Mouse (Mus musculus): ENCODE data around the gene Ptbp1. TPM values are rescaled to one million over a fixed set of nuclear protein-coding genes. Genes with fewer than 3 reads are reported as not detected.

Gene Ptbp1
- polyA plus RNA-seq, 1 experiment from 2014 or later: 202 TPM

- ATAC-seq (ENCODE audit: low FRiP score, low read depth): peak; percentile 38
- Histone ChIP-seq H3K27me3 (no peaks in the 10 kb centered on the region), H3K36me3 (peaks cover 17% of the 10 kb centered on the region), H3K27ac (replicated peaks) (peak overlapping the region; percentile 99), H3K9ac (replicated peaks) (peak overlapping the region; percentile 78), H3K9me3 (no peaks in the 10 kb centered on the region), H3K4me1 (peaks cover 54% of the 10 kb centered on the region), H3K4me2 (replicated peaks) (peak overlapping the region; percentile 100), H3K4me3 (peak overlapping the region; percentile 99)
- under 1% methylated on average over 15 of the region's 15 CpGs for WGBS
Measured at GRCm38 (mm10) chr10:79853392-79853791, 835 bp upstream of the Ptbp1 start.

DNA sequence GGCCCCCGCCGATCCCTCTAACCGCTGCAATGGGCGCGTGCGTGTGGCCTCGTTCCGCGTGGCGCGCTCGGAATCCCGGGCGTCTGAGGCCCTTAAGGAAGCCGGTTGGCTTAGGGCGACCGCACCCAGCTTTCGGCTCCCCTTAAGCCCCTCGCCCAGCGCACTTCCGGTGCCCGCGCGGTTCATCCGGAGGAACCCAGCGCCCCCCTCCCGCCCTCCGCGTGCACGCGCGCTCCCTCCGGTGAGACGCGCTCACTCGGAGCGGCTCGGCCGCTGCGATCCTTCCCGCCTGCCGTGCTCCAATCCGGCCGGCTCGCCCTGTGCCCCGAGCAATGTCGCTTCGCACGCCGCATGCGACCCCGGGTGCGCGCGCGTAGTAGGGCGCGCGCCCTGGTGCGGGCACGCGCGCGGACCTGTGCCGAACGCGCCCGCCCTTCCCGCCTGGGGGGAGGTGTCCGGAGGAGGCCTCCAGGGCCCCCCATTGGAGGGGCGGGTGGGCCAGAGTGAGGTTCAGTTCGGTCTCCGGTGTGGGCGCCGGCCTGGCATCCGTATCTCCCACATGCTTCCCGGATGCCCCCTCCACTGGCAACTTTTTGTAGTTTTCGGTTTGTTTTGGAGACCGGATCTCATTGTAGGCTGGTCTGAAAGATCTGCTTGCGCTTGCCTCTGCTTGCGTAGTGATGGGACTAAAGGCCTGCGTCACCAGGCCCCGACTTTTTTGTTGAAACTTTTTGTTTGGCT, 744 bp downstream of the Ptbp1 start:
- Histone ChIP-seq H3K27ac (replicated peaks) (peak overlapping the region; percentile 100), H3K4me3 (peak overlapping the region; percentile 99), H3K9ac (replicated peaks) (peak overlapping the region; percentile 98), H3K4me1 (peaks cover 61% of the 10 kb centered on the region), H3K36me3 (peaks cover 33% of the 10 kb centered on the region), H3K27me3 (no peaks in the 10 kb centered on the region), H3K9me3 (no peaks in the 10 kb centered on the region), H3K4me2 (replicated peaks) (peak overlapping the region; percentile 100)
- ATAC-seq (ENCODE audit: low FRiP score, low read depth): peak; percentile 35
- whole genome bisulfite sequencing: under 1% methylated on average over 82 of the region's 83 CpGs

DNA sequence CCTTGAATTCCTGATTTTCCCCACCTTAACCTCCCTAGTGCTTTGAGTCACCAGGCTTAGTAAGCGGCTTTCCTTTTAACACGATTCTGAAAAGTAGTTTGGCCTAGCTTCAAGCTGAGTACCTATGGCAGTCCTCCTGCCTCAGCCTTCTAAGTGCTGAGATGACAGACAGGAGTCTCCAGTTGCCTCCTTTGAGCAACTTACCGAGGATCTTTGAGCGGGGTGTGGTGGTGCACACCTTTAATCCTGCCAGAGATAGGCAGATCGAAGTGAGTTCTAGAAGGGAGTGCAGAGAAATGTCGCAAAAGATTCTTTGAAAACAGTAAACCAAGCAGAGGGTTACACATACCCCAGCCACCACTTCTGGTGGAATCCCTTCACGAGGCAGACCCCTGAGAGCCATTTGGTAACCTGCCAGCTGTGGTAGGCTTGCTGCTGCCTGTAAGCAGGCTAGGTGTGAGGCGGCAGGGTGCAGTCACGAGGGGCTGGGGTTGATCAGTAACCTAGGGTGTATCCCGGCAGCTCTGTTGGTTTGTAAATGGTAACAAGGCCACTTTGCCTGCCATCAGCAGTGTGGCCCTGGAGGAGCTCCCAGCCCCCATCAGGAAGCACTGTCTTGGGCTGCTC, 1.4 kb downstream of the Ptbp1 start:
- Histone ChIP-seq H3K4me2 (replicated peaks) (peak overlapping the region; percentile 100), H3K27me3 (no peaks in the 10 kb centered on the region), H3K4me3 (peak overlapping the region; percentile 99), H3K27ac (replicated peaks) (peak overlapping the region; percentile 100), H3K9ac (replicated peaks) (peak overlapping the region; percentile 98), H3K36me3 (peaks cover 40% of the 10 kb centered on the region), H3K4me1 (peaks cover 61% of the 10 kb centered on the region), H3K9me3 (no peaks in the 10 kb centered on the region)
- no peak for ATAC-seq (ENCODE audit: low FRiP score, low read depth)
- WGBS: 6% methylated on average over 10 of the region's 10 CpGs

DNA sequence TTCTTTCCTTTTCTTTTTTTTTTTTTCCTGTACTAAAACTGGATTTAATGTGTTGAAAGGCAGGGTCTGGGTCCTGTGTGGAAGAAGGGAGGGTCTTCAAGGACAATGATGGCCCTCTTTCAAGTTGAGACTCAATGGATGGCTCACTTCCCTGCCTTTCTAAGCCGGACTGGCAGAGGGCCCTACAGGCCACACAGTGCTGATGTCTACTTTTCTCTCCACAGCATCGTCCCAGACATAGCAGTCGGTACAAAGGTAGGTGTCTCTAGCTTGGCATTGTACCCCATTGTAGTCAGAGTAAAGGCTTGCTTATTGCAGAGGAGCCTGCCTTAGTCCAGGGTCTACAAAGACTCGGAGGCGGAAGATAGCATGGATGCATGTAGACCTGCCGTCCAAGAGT, 2.1 kb downstream of the Ptbp1 start:
- H3K27ac ChIP-seq (replicated peaks): peak overlapping the region; percentile 56; the same call in 1 of the 2 replicates
- peak overlapping the region; percentile 99 for H3K4me3 ChIP-seq
- H3K27me3 ChIP-seq: no peaks in the 10 kb centered on the region
- no peak for ATAC-seq (ENCODE audit: low FRiP score, low read depth)
- H3K9me3 ChIP-seq: no peaks in the 10 kb centered on the region
- H3K36me3 ChIP-seq: peaks cover 46% of the 10 kb centered on the region
- peaks cover 57% of the 10 kb centered on the region for H3K4me1 ChIP-seq
- peak overlapping the region; percentile 100 for H3K4me2 ChIP-seq (replicated peaks)
- 53% methylated on average over 6 of the region's 6 CpGs for WGBS
- H3K9ac ChIP-seq (replicated peaks): peak overlapping the region; percentile 98

DNA sequence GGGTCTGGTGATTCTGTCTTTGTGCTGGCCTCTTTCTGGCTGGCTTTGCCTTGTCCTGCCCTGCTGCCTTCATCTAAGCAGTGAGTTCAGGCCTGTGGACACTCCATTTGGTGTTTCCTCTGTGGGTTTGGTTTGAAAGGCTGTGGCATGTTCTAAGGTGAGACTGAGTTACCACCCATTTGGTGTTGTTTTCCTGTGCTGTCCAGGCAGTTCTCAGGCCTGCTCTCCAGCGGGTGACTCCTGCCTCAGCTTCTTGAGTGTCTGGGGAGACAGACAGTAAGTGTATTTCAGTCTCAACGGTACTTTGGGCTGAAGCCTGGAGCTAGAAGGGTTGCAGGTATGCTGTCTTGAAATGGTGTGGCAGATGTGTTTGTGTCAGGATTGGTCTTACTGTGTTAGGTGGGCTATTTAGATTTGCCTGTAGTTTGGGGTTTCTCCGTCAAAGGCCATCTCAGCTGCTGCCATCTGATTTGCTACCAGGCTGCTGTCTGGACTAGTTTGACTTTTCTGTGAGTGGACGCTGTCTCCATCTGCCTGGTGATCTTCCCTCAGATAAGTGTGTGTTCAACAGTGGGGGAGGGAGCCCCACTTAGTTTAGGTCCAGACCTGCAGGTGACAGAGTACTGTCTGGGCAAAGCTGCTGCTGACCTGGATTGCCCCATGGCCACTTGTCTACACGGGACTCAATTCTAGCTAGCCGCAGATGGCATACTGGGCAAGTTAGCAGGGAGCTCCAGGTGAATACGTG, 2.7 kb downstream of the Ptbp1 start:
- Histone ChIP-seq H3K4me3 (peak overlapping the region; percentile 99), H3K4me2 (replicated peaks) (peak overlapping the region; percentile 100), H3K27ac (replicated peaks) (peak overlapping the region; percentile 56), H3K27me3 (no peaks in the 10 kb centered on the region), H3K36me3 (peaks cover 52% of the 10 kb centered on the region), H3K9ac (replicated peaks) (peak overlapping the region; percentile 98), H3K9me3 (no peaks in the 10 kb centered on the region), H3K4me1 (peaks cover 51% of the 10 kb centered on the region)
- no peak for ATAC-seq (ENCODE audit: low FRiP score, low read depth)
- WGBS: 70% methylated on average over 7 of the region's 7 CpGs

GRCm38 (mm10) chr10:79857452-79857811, 3.2 kb downstream of the Ptbp1 start:
- Histone ChIP-seq H3K4me1 (peaks cover 45% of the 10 kb centered on the region), H3K27me3 (no peaks in the 10 kb centered on the region), H3K9ac (replicated peaks) (peak overlapping the region; percentile 98), H3K27ac (replicated peaks) (peak overlapping the region; percentile 56), H3K9me3 (no peaks in the 10 kb centered on the region), H3K4me2 (replicated peaks) (peak overlapping the region; percentile 100), H3K36me3 (peaks cover 57% of the 10 kb centered on the region), H3K4me3 (peak overlapping the region; percentile 99)
- 50% methylated on average over 4 of the region's 4 CpGs for WGBS
- no peak for ATAC-seq (ENCODE audit: low FRiP score, low read depth)

DNA sequence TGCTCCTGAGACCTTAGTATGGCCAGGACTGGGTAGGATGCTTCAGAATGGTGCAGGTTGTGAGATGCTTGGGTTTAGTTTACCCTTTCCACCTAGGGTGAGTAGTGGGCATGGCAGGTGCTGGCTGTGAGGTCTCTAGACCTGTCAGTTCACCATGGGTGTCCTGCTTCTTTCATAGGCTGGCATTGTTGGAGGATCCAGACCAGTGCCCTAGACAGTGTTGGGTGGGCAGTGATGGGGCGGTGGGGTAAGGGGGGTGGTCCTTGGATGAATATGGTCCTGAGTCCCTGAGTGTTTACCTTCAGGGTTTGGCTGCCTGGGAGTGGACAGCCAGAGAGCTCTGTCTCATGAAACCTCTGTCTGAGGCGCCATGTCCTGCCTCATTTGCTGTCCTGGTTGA, 3.7 kb downstream of the Ptbp1 start:
- H3K36me3 ChIP-seq: peaks cover 62% of the 10 kb centered on the region

GRCm38 (mm10) chr10:79858416-79859074, 4.3 kb downstream of the Ptbp1 start:
- Histone ChIP-seq H3K27me3 (no peaks in the 10 kb centered on the region), H3K4me1 (peaks cover 36% of the 10 kb centered on the region), H3K9me3 (no peaks in the 10 kb centered on the region), H3K27ac (replicated peaks) (peak overlapping the region; percentile 46; the same call in 1 of the 2 replicates), H3K9ac (replicated peaks) (peak overlapping the region; percentile 98; the same call in 1 of the 2 replicates), H3K4me2 (replicated peaks) (peak overlapping the region; percentile 100), H3K4me3 (peak overlapping the region; percentile 3; the same call in 1 of the 2 replicates), H3K36me3 (peaks cover 68% of the 10 kb centered on the region)
- no peak for ATAC-seq (ENCODE audit: low FRiP score, low read depth)
- 66% methylated on average over 17 of the region's 17 CpGs for WGBS

More for the DNA sequence above, 3.7 kb downstream of the Ptbp1 start:
- Histone ChIP-seq H3K9me3 (no peaks in the 10 kb centered on the region), H3K27me3 (no peaks in the 10 kb centered on the region), H3K4me2 (replicated peaks) (peak overlapping the region; percentile 100), H3K9ac (replicated peaks) (peak overlapping the region; percentile 98; the same call in 1 of the 2 replicates), H3K4me1 (peaks cover 41% of the 10 kb centered on the region), H3K27ac (replicated peaks) (peak overlapping the region; percentile 46), H3K4me3 (peak overlapping the region; percentile 99)
- 88% methylated on average over 2 of the region's 2 CpGs for WGBS
- no peak for ATAC-seq (ENCODE audit: low FRiP score, low read depth)

- Histone ChIP-seq H3K4me2 (replicated peaks) (no peak overlapping the region), H3K4me1 (peaks cover 36% of the 10 kb centered on the region), H3K9ac (replicated peaks) (no peak overlapping the region), H3K36me3 (peaks cover 73% of the 10 kb centered on the region), H3K27ac (replicated peaks) (no peak overlapping the region), H3K4me3 (no peak overlapping the region), H3K27me3 (no peaks in the 10 kb centered on the region), H3K9me3 (no peaks in the 10 kb centered on the region)
- WGBS: 92% methylated on average over 11 of the region's 11 CpGs
- ATAC-seq (ENCODE audit: low FRiP score, low read depth): no peak
Measured at GRCm38 (mm10) chr10:79859116-79859515, 4.9 kb downstream of the Ptbp1 start.

DNA sequence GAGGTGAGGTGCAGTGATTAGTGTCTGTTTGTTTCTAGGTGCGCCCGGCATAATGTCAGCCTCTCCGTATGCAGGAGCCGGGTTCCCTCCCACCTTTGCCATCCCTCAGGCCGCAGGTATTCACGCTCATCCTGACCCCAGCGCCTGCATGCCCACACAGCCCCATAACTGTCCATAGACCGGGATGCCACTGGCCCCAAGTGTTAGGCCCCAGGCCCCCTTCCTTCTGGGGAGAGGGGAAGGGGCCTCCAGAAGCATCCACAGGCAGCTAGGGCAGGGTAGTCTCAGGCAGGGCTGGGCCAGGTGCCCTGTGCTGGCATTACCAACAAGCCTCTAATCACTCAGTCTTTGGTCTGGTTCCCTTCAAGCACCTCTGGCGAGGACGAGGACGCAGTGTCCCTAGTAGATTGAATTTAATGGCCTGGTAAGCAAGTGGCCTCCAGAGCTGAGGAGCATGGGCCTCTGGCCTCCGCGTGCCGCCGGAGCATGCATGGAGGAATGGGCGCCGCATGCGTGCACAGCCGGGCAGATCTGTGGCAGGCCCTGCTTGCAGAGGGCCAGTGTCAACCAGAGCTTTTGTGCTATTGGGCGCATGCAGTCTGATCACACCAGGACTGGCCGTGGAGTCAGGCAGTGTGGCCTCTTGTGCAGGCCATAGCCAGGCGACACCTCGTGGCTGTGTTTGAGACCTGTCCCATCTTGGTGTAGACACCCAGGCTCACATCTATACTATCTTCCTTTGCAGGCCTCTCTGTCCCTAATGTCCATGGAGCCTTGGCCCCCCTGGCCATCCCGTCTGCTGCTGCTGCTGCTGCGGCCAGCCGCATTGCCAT, 6.1 kb downstream of the Ptbp1 start:
- no peak overlapping the region for H3K4me3 ChIP-seq
- H3K36me3 ChIP-seq: peaks cover 85% of the 10 kb centered on the region
- H3K9ac ChIP-seq (replicated peaks): no peak overlapping the region

More for the DNA sequence above, 6.1 kb downstream of the Ptbp1 start:
- 95% methylated on average over 26 of the region's 26 CpGs for WGBS
- no peak for ATAC-seq (ENCODE audit: low FRiP score, low read depth)
- H3K4me2 ChIP-seq (replicated peaks): no peak overlapping the region
- H3K27ac ChIP-seq (replicated peaks): no peak overlapping the region; the same call in 1 of the 2 replicates
- peaks cover 37% of the 10 kb centered on the region for H3K4me1 ChIP-seq
- H3K9me3 ChIP-seq: no peaks in the 10 kb centered on the region
- no peaks in the 10 kb centered on the region for H3K27me3 ChIP-seq

All from midbrain, embryonic 12.5 days (tissue).